Mouse (Mus musculus) lung, adult 2 months (tissue): Measurements from ENCODE around the gene Arhgap24.

ENCODE experiments used
- CTCF ChIP-seq: fragments of 200-500 bp; IDR thresholded peaks from 2 replicates; pipeline ENCODE4 v1.5.1; 2011; ENCODE audit warnings: mild to moderate bottlenecking, low read length, control low read depth; ENCODE audit not compliant: insufficient read depth
- POLR2A ChIP-seq: fragments of 200-500 bp; IDR thresholded peaks from 2 replicates; pipeline ENCODE4 v1.6.1; 2011; ENCODE audit warnings: low read depth, mild to moderate bottlenecking, control low read depth, low read length, borderline replicate concordance; ENCODE audit errors: extremely low read depth

DNA sequence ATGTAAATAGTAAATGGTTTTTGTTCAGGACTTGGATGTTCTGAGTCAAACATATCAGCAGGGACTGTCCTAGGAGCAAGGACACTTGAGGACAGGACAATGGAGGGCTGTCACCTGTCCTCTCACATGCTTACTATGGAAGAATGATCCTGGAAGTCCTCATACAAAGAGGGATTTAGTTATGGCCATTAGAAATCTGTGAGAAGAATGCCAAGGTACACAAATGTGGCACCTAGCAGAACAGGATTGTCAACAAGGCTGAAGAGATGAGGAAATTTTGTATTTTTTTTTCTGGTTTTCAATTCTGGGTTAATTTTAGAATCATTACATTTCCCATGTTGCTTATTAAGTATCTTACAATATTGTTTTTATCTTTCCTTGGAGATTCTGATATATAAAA is 326.3 kb downstream of the Arhgap24 start:
- no peak for TF ChIP-seq CTCF
- TF ChIP-seq POLR2A: no peak
